Mouse (Mus musculus) erythroblast, embryonic 14.5 days (primary cell): Measurements from ENCODE around the gene Ifitm3. TPM values are rescaled to one million over a fixed set of nuclear protein-coding genes. Genes with fewer than 3 reads are reported as not detected.

Experiments used
- H3K27me3 ChIP-seq: 2 replicates; pipeline ENCODE4 v1.6.1; 2012; ENCODE audit warnings: inconsistent platforms; ENCODE audit not compliant: control insufficient read depth
- H3K36me3 ChIP-seq: 2 replicates; pipeline ENCODE4 v1.6.1; 2012; ENCODE audit warnings: mild to moderate bottlenecking, inconsistent platforms; ENCODE audit not compliant: control insufficient read depth
- H3K4me1 ChIP-seq: 2 replicates; pipeline ENCODE4 v1.6.1; 2012; ENCODE audit warnings: inconsistent platforms; ENCODE audit not compliant: control insufficient read depth
- H3K4me3 ChIP-seq: replicated peaks from 2 replicates; pipeline ENCODE3; 2012; ENCODE audit warnings: moderate library complexity, mild to moderate bottlenecking, inconsistent platforms
- H3K9me3 ChIP-seq: 2 replicates; pipeline ENCODE4 v1.6.1; 2012; ENCODE audit warnings: low read length, inconsistent platforms, mixed read lengths; ENCODE audit not compliant: control insufficient read depth
- GATA1 ChIP-seq: IDR thresholded peaks from 2 replicates; pipeline ENCODE4 v1.6.1; 2012; ENCODE audit warnings: low read length, inconsistent platforms, mixed read lengths
- TAL1 ChIP-seq: IDR thresholded peaks from 3 replicates; pipeline ENCODE4 v1.6.1; 2012; ENCODE audit warnings: low read length, inconsistent platforms, mixed read lengths
- polyA plus RNA-seq: library from polyadenylated mRNA; stranded (reverse); fragments of >175 nt; gene quantifications from 2 replicates; pipeline ENCODE4 v1.2.3, GENCODE M21; 2012

Gene Ifitm3
- polyA plus RNA-seq, 1 experiment = 0.26 TPM

GRCm38 (mm10) chr7:141006914-141007313, 3.7 kb downstream of the Ifitm3 start:
- H3K36me3 ChIP-seq = no peaks in the 10 kb centered on the region
- H3K4me3 ChIP-seq = no peak overlapping the region
- H3K4me1 ChIP-seq = peaks cover 28% of the 10 kb centered on the region

GRCm38 (mm10) chr7:141006446-141006845, 4.1 kb downstream of the Ifitm3 start:
- Histone ChIP-seq H3K36me3 (no peaks in the 10 kb centered on the region), H3K9me3 (no peaks in the 10 kb centered on the region), H3K4me1 (peaks cover 24% of the 10 kb centered on the region), H3K27me3 (peaks cover 4% of the 10 kb centered on the region), H3K4me3 (no peak overlapping the region)
- TF ChIP-seq GATA1 (no peak), TAL1 (no peak)

More at GRCm38 (mm10) chr7:141006914-141007313, 3.7 kb downstream of the Ifitm3 start:
- H3K27me3 ChIP-seq = peaks cover 4% of the 10 kb centered on the region
- no peaks in the 10 kb centered on the region for H3K9me3 ChIP-seq
- TF ChIP-seq GATA1 (no peak), TAL1 (no peak)

GRCm38 (mm10) chr7:141003248-141004010, 7.1 kb downstream of the Ifitm3 start:
- H3K4me3 ChIP-seq = no peak overlapping the region
- H3K9me3 ChIP-seq = no peaks in the 10 kb centered on the region
- peaks cover 1% of the 10 kb centered on the region; the same call in 1 of the 2 replicates for H3K4me1 ChIP-seq
- H3K36me3 ChIP-seq = no peaks in the 10 kb centered on the region
- H3K27me3 ChIP-seq = peaks cover 3% of the 10 kb centered on the region
- TF ChIP-seq TAL1 (no peak), GATA1 (no peak)

- Histone ChIP-seq H3K9me3 (no peaks in the 10 kb centered on the region), H3K36me3 (no peaks in the 10 kb centered on the region), H3K4me1 (no peaks in the 10 kb centered on the region), H3K4me3 (no peak overlapping the region), H3K27me3 (no peaks in the 10 kb centered on the region)
- TF ChIP-seq TAL1 (no peak), GATA1 (no peak)
Observed at GRCm38 (mm10) chr7:141000881-141001708, 9.5 kb downstream of the Ifitm3 start.

- TF ChIP-seq TAL1 = no peak
- no peaks in the 10 kb centered on the region for H3K36me3 ChIP-seq
- H3K4me1 ChIP-seq = no peaks in the 10 kb centered on the region
- H3K27me3 ChIP-seq = no peaks in the 10 kb centered on the region
- H3K9me3 ChIP-seq = no peaks in the 10 kb centered on the region
- no peak overlapping the region for H3K4me3 ChIP-seq
Observed at GRCm38 (mm10) chr7:140998853-140999700, 11.5 kb downstream of the Ifitm3 start.

GRCm38 (mm10) chr7:140997817-140998216, 12.8 kb downstream of the Ifitm3 start:
- TF ChIP-seq GATA1 = no peak
- no peak for TF ChIP-seq TAL1
- H3K4me3 ChIP-seq = no peak overlapping the region
- H3K4me1 ChIP-seq = no peaks in the 10 kb centered on the region
- H3K36me3 ChIP-seq = no peaks in the 10 kb centered on the region
- no peaks in the 10 kb centered on the region for H3K27me3 ChIP-seq
- no peaks in the 10 kb centered on the region for H3K9me3 ChIP-seq

- Histone ChIP-seq H3K27me3 (no peaks in the 10 kb centered on the region), H3K9me3 (no peaks in the 10 kb centered on the region), H3K4me1 (peaks cover 4% of the 10 kb centered on the region; the same call in 1 of the 2 replicates), H3K36me3 (no peaks in the 10 kb centered on the region), H3K4me3 (no peak overlapping the region)
- no peak for TF ChIP-seq TAL1
- no peak for TF ChIP-seq GATA1
Observed at GRCm38 (mm10) chr7:140991117-140991689, 19.4 kb downstream of the Ifitm3 start.

- no peak overlapping the region for H3K4me3 ChIP-seq
- no peaks in the 10 kb centered on the region for H3K27me3 ChIP-seq
- TF ChIP-seq GATA1 (no peak), TAL1 (no peak)
- no peaks in the 10 kb centered on the region for H3K9me3 ChIP-seq
- no peaks in the 10 kb centered on the region for H3K36me3 ChIP-seq
- peaks cover 4% of the 10 kb centered on the region; the same call in 1 of the 2 replicates for H3K4me1 ChIP-seq
Observed at GRCm38 (mm10) chr7:140990622-140991021, 19.9 kb downstream of the Ifitm3 start.
